Mouse (Mus musculus) bone marrow, adult 2 months (tissue): ENCODE data around the gene 4930452B06Rik. TPM values are rescaled to one million over a fixed set of nuclear protein-coding genes. Genes with fewer than 3 reads are reported as not detected.

Experiments used
- H3K27ac ChIP-seq: fragments of 200-500 bp; 2 replicates; pipeline ENCODE4 v1.5.1; 2012; ENCODE audit warnings: low read depth, mild to moderate bottlenecking, control low read depth, inconsistent platforms, low read length; ENCODE audit not compliant: control insufficient read depth, poor library complexity, insufficient read depth
- H3K4me1 ChIP-seq: fragments of 200-500 bp; 2 replicates; pipeline ENCODE4 v1.6.1; 2011; ENCODE audit warnings: low read length; ENCODE audit not compliant: control insufficient read depth, insufficient read depth
- H3K4me3 ChIP-seq: fragments of 200-500 bp; replicated peaks from 2 replicates; pipeline ENCODE3; 2011; ENCODE audit warnings: mild to moderate bottlenecking, low read depth, low read length, control low read depth; ENCODE audit not compliant: control insufficient read depth
- CTCF ChIP-seq: fragments of 200-500 bp; IDR thresholded peaks from 2 replicates; pipeline ENCODE4 v1.5.1; 2011; ENCODE audit warnings: low read length, control low read depth; ENCODE audit not compliant: control insufficient read depth, insufficient read depth
- POLR2A ChIP-seq: fragments of 200-500 bp; IDR thresholded peaks from 2 replicates; pipeline ENCODE4 v1.6.1; 2011; ENCODE audit warnings: low read depth, mild to moderate bottlenecking, control low read depth, low read length, borderline replicate concordance; ENCODE audit not compliant: control insufficient read depth
- WGBS: fragments of 180-500 bp; shearing (Covaris S2); methylation state at CpG from one replicate; pipeline ENCODE4 v1.1.7; 2018; 5-methylcytosine and 5-hydroxymethylcytosine counted together
- polyA plus RNA-seq: library from polyadenylated mRNA; stranded (reverse); fragments of >200 nt; gene quantifications from 2 replicates; pipeline ENCODE4 v1.2.4, GENCODE M21; 2011; ENCODE audit warnings: low replicate concordance; ENCODE audit not compliant: missing spikeins, insufficient read depth, insufficient read length

4930452B06Rik gene
- polyA plus RNA-seq, 1 experiment, result not detected

DNA sequence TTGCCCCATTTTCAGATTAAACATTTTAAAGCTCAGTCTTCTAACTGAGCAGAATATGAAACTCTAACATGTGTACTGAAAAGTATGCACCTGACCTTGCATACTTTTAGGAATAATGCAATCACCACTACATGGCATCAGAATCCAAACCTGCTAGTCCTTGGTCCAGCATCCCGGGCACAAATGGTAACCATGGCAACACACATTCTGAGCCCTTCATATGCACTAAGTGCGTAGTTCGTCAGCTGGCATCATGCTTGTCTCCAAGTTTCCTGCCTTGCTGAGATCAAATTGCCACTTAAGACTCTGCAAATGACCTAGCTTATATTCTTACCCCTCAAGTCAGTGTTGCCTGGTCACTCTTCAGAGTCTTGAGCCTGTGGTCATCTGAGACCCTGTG lies 243.2 kb downstream of the 4930452B06Rik start:
- Histone ChIP-seq H3K27ac (no peak overlapping the region), H3K4me3 (no peak overlapping the region), H3K4me1 (no peaks in the 10 kb centered on the region)
- WGBS, result 94% methylated on average over 3 of the region's 3 CpGs
- TF ChIP-seq CTCF (no peak), POLR2A (no peak)

DNA sequence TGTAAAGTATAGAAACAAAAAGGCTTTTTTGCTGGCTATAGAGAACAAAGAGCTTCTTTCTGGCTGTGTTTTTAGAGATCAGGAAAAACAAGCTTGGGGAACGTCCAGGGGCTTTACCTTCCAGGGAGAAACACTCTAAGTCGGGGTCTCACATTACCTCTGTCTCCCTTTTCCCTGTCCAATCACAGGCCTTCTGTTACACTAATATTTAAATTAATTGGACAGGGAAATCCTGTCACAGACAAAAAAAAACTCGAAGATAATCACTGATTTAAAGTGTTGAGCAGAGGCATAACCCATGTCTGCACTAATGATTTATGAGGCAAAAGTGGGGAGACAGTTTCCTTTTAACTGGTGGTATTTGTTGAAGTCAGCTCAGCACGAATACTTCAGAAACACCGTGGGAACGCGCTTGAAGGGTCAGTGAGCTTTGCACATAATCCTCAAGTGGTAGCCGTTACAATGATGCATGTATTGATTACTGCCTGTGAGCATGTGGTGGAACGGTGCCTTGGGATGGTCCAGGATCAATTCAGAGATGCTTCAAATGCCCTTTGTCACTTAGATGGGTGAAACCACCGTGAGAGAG lies 244.7 kb downstream of the 4930452B06Rik start:
- TF ChIP-seq POLR2A (no peak), CTCF (no peak)
- Histone ChIP-seq H3K4me1 (no peaks in the 10 kb centered on the region), H3K27ac (no peak overlapping the region), H3K4me3 (no peak overlapping the region)
- 12% methylated on average over 10 of the region's 10 CpGs for WGBS

DNA sequence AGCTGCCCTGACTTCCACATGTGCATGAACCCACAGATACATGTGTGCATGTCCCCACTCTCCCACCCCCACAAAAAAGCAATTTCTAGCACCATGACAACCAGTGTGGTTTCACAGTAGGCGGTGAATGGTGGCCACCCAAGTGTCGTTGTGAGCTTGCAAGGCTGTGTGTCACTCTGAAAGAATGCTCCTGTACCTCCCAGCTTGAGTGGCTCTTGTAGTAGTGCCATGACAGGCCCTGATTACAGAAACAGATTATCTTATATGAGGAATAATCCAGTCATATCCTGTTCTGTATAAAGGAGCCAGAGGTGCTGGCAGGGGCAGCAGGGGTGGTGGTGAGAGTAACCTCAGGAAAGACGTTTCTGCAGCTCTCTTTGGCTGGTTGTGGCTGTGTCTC lies 247.4 kb downstream of the 4930452B06Rik start:
- Histone ChIP-seq H3K4me3 (no peak overlapping the region), H3K27ac (no peak overlapping the region), H3K4me1 (no peaks in the 10 kb centered on the region)
- no peak for TF ChIP-seq POLR2A
- WGBS, result 54% methylated on average over 3 of the region's 3 CpGs

DNA sequence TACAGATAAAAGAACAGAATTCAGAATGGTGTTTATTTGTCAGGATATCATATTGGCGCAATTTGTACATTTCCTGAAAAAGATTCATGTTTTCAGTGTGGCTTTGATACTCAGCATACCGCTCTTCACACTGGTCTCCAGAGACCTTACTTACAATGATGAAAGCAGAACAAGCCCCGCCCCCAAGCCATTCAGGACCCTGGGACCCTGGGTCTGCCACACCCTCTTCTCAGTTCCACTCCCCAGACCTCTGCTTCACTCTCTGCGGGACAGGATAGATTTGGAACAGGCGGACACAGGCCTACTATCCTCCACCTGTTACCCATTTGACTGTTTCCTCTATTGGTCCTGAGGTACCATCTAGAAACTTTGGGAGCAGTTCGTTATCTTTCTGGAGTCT lies 260.1 kb downstream of the 4930452B06Rik start:
- no peak for TF ChIP-seq POLR2A
- TF ChIP-seq CTCF, result no peak
- no peaks in the 10 kb centered on the region for H3K4me1 ChIP-seq
- WGBS, result 81% methylated on average over 6 of the region's 6 CpGs
- H3K27ac ChIP-seq, result no peak overlapping the region
- no peak overlapping the region for H3K4me3 ChIP-seq

DNA sequence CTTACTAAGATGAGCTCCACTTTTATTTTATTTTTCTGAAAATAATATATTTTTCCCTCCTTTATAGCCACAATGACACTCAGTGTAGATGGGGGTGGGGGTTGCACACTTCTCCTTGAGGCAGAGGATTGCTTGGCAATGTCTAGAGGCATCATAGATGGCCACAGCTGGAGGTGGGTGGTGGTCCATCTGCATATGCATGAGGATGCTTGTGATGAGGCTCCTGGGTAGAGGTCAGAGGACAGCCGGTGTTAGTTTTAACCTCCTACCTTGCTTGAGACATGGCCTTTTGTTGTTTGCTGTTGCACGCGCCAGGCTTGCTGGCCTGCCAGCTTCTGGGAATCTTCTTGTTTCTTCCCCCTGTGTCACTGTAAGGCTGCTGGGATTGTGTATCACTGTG lies 262.7 kb downstream of the 4930452B06Rik start:
- TF ChIP-seq POLR2A (no peak), CTCF (no peak)
- H3K4me1 ChIP-seq, result no peaks in the 10 kb centered on the region
- no peak overlapping the region for H3K27ac ChIP-seq
- WGBS, result 90% methylated on average over 3 of the region's 3 CpGs
- no peak overlapping the region for H3K4me3 ChIP-seq

DNA sequence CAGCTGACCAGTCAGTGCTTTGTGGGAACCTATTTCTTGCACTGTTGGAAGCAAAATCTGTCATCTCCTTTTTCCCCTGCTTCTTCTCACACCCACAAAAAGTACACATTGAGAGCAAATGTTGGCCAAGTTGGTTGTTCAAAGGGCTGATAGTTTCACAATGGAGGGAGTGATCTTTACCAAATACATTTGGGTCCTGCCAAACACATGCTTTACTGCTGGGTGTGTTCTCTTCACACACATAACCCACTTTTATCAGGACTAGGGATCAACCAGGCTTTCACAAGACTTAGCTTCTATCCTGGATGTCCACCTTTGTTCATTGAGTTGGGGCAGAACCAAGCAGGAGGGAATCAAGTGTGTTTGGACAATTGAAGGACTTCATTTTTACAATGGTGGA lies 267.5 kb downstream of the 4930452B06Rik start:
- Histone ChIP-seq H3K4me3 (no peak overlapping the region), H3K4me1 (no peaks in the 10 kb centered on the region), H3K27ac (no peak overlapping the region)
- TF ChIP-seq POLR2A, result no peak
- no peak for TF ChIP-seq CTCF

DNA sequence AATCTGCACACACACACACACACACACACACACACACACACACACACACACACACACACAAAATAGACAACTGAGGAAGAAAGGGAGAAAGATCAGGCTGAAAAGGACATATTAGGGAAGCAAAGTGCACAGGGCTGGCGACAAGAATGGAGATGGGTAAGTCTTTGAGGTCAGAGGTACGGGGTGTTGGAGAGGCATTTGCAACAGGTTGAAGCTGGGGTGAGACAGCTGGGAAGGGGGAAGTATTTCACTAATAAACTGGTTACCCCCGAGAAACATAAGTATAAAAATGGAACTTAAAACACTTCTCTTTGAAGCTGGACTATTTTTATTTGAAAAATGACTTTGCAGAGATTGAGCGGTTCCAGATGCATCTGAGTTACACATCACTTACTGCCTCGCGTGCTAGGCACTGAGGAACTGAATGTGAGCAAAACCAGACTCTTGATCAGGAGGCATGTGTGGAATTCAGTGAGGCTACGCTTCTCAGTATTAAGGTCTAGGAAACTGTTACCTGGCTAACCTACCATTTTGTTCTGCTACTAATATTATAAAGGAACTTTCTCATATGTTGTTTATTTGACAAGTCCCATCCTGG lies 270.3 kb downstream of the 4930452B06Rik start:
- TF ChIP-seq CTCF (no peak), POLR2A (no peak)
- WGBS, result 65% methylated on average over 7 of the region's 7 CpGs
- Histone ChIP-seq H3K4me3 (no peak overlapping the region), H3K27ac (no peak overlapping the region), H3K4me1 (no peaks in the 10 kb centered on the region)

DNA sequence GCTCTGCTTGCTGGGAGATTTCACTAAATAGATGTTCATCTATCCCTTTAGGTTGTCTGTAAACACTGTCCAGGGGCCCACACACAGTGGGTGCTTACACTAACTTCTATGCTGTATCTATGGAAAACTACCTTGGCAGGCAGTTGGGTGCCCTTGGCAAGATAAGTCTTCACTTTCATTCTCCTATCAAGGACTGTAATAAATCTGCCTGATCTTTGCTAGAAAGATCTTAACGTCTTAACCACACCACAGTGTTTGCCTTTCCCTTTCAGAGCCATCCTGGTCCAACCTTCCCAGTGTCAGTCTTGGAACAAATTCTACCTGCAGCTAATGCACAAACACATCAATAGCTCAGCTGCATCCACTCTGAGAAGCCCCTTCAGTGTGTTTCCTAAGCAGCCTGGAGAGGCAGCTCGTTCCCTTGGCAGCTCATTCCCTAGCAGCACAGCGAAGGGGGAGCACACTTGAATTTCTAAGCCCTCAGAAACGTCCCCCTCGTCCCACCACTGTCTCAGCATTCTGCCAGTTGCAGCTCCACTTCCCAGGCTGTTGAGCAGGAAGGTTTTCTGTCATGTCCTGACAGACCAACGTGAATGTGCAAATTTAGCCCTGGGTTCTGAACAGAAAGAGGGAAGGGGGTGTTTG lies 273.7 kb downstream of the 4930452B06Rik start:
- WGBS, result 25% methylated on average over 6 of the region's 6 CpGs
- Histone ChIP-seq H3K4me3 (no peak overlapping the region), H3K27ac (no peak overlapping the region), H3K4me1 (no peaks in the 10 kb centered on the region)
- no peak for TF ChIP-seq CTCF
- no peak for TF ChIP-seq POLR2A
